Mouse (Mus musculus) stomach, embryonic 16.5 days (tissue): ENCODE data around the gene Arf1. TPM values are rescaled to one million over a fixed set of nuclear protein-coding genes. Genes with fewer than 3 reads are reported as not detected.
A peak's percentile ranks its signal among the peaks of the same experiment; 100 is the strongest.

Source experiments
- ATAC-seq: fragments of 200-750 bp; cut with Nextera tagmentation; 2 replicates; pipeline ENCODE4 v1.8.0; 2017; ENCODE audit warnings: moderate number of reproducible peaks, moderate TSS enrichment; ENCODE audit not compliant: insufficient read depth, low FRiP score
- H3K27ac ChIP-seq: fragments of 300-500 bp; sonication (generic); 2 replicates; pipeline ENCODE4 v1.5.1; 2014; ENCODE audit warnings: low read length
- H3K27me3 ChIP-seq: fragments of 300-500 bp; sonication (generic); 2 replicates; pipeline ENCODE4 v1.6.1; 2014; ENCODE audit warnings: low read length, control low read depth, mixed read lengths; ENCODE audit not compliant: control insufficient read depth, insufficient read depth
- H3K36me3 ChIP-seq: fragments of 300-500 bp; sonication (generic); 2 replicates; pipeline ENCODE4 v1.6.1; 2014; ENCODE audit warnings: low read length; ENCODE audit not compliant: control insufficient read depth, insufficient read depth
- H3K4me1 ChIP-seq: fragments of 300-500 bp; sonication (generic); 2 replicates; pipeline ENCODE4 v1.6.1; 2014; ENCODE audit warnings: low read length, control low read depth, mixed read lengths; ENCODE audit not compliant: control insufficient read depth, insufficient read depth
- H3K4me2 ChIP-seq: fragments of 300-500 bp; sonication (generic); 2 replicates; pipeline ENCODE4 v1.6.1; 2014; ENCODE audit warnings: low read depth, low read length, mixed read lengths
- H3K4me3 ChIP-seq: fragments of 300-500 bp; sonication (generic); replicated peaks from 2 replicates; pipeline ENCODE4 v1.5.1; 2014; ENCODE audit warnings: mild to moderate bottlenecking, low read length
- H3K9ac ChIP-seq: fragments of 300-500 bp; sonication (generic); 2 replicates; pipeline ENCODE4 v1.6.1; 2014; ENCODE audit warnings: low read length
- H3K9me3 ChIP-seq: fragments of 300-500 bp; sonication (generic); replicated peaks from 2 replicates; pipeline ENCODE4 v1.6.1; 2016; ENCODE audit warnings: low read length, control low read depth; ENCODE audit not compliant: control insufficient read depth
- WGBS: fragments of 180-500 bp; shearing (Covaris S2); extraction: QIAGEN DNeasy Blood & Tissue Kit; methylation state at CpG from one replicate; pipeline ENCODE4 v1.1.7; 2014; 5-methylcytosine and 5-hydroxymethylcytosine counted together
- polyA plus RNA-seq: library from polyadenylated mRNA; unstranded; fragments of >200 nt; fragmentation: Nextera tagmentation; extraction: Ambion mirVana; gene quantifications from 2 replicates; pipeline ENCODE4 v1.2.1, GENCODE M21; 2015

The Arf1 gene
- polyA plus RNA-seq, 1 experiment from 2014 or later = 717 TPM

- Histone ChIP-seq H3K4me1 (peaks cover 8% of the 10 kb centered on the region), H3K36me3 (no peaks in the 10 kb centered on the region), H3K27me3 (peaks cover 13% of the 10 kb centered on the region), H3K9ac (no peak overlapping the region), H3K9me3 (no peaks in the 10 kb centered on the region), H3K4me3 (no peak overlapping the region), H3K4me2 (no peak overlapping the region), H3K27ac (peak overlapping the region; percentile 39)
- 56% methylated on average over 10 of the region's 10 CpGs for whole genome bisulfite sequencing
- ATAC-seq = peak; percentile 84
Measured at GRCm38 (mm10) chr11:59260706-59261493, 32.8 kb upstream of the Arf1 start.

GRCm38 (mm10) chr11:59259647-59260046 is 31.6 kb upstream of the Arf1 start:
- Histone ChIP-seq H3K4me3 (no peak overlapping the region), H3K36me3 (no peaks in the 10 kb centered on the region), H3K9me3 (no peaks in the 10 kb centered on the region), H3K27ac (no peak overlapping the region), H3K9ac (no peak overlapping the region), H3K4me1 (peaks cover 8% of the 10 kb centered on the region), H3K4me2 (no peak overlapping the region), H3K27me3 (peaks cover 9% of the 10 kb centered on the region)
- WGBS = 73% methylated on average over 7 of the region's 7 CpGs
- ATAC-seq = no peak

- H3K4me2 ChIP-seq = no peak overlapping the region
- H3K9ac ChIP-seq = no peak overlapping the region
- H3K4me1 ChIP-seq = no peaks in the 10 kb centered on the region
- H3K36me3 ChIP-seq = no peaks in the 10 kb centered on the region
- no peak for ATAC-seq
- no peak overlapping the region for H3K27ac ChIP-seq
- peaks cover 5% of the 10 kb centered on the region; the same call in 1 of the 2 replicates for H3K27me3 ChIP-seq
- no peak overlapping the region for H3K4me3 ChIP-seq
- H3K9me3 ChIP-seq = no peaks in the 10 kb centered on the region
- 48% methylated on average over 10 of the region's 10 CpGs for WGBS
Measured at GRCm38 (mm10) chr11:59248101-59248500, 20.0 kb upstream of the Arf1 start.

- no peaks in the 10 kb centered on the region for H3K36me3 ChIP-seq
- H3K27me3 ChIP-seq = peaks cover 5% of the 10 kb centered on the region; the same call in 1 of the 2 replicates
- ATAC-seq = no peak
Measured at GRCm38 (mm10) chr11:59243856-59244255, 15.8 kb upstream of the Arf1 start.

GRCm38 (mm10) chr11:59241841-59242240 is 13.8 kb upstream of the Arf1 start:
- 18% methylated on average over 3 of the region's 3 CpGs for WGBS
- H3K4me3 ChIP-seq = no peak overlapping the region
- ATAC-seq = no peak
- no peaks in the 10 kb centered on the region for H3K36me3 ChIP-seq
- H3K9me3 ChIP-seq = no peaks in the 10 kb centered on the region
- no peak overlapping the region for H3K9ac ChIP-seq
- no peak overlapping the region for H3K4me2 ChIP-seq
- no peak overlapping the region for H3K27ac ChIP-seq
- H3K27me3 ChIP-seq = no peaks in the 10 kb centered on the region; the same call in 1 of the 2 replicates
- no peaks in the 10 kb centered on the region for H3K4me1 ChIP-seq

More at GRCm38 (mm10) chr11:59243856-59244255, 15.8 kb upstream of the Arf1 start:
- no peak overlapping the region for H3K27ac ChIP-seq
- no peaks in the 10 kb centered on the region for H3K9me3 ChIP-seq
- H3K9ac ChIP-seq = no peak overlapping the region
- H3K4me1 ChIP-seq = no peaks in the 10 kb centered on the region
- H3K4me2 ChIP-seq = no peak overlapping the region
- H3K4me3 ChIP-seq = no peak overlapping the region
- WGBS = 19% methylated on average over 6 of the region's 6 CpGs

- Histone ChIP-seq H3K27me3 (no peaks in the 10 kb centered on the region; the same call in 1 of the 2 replicates), H3K36me3 (no peaks in the 10 kb centered on the region), H3K4me1 (no peaks in the 10 kb centered on the region), H3K9me3 (no peaks in the 10 kb centered on the region), H3K27ac (no peak overlapping the region), H3K4me2 (no peak overlapping the region), H3K4me3 (no peak overlapping the region), H3K9ac (no peak overlapping the region)
- no peak for ATAC-seq
- 74% methylated on average over 4 of the region's 4 CpGs for WGBS
Measured at GRCm38 (mm10) chr11:59239796-59240195, 11.7 kb upstream of the Arf1 start.

- H3K27me3 ChIP-seq = no peaks in the 10 kb centered on the region; the same call in 1 of the 2 replicates
- no peak overlapping the region for H3K9ac ChIP-seq
- no peak for ATAC-seq
- H3K4me3 ChIP-seq = no peak overlapping the region
- no peaks in the 10 kb centered on the region for H3K4me1 ChIP-seq
- 58% methylated on average over 4 of the region's 4 CpGs for WGBS
- H3K9me3 ChIP-seq = no peaks in the 10 kb centered on the region
- no peak overlapping the region for H3K4me2 ChIP-seq
- no peak overlapping the region for H3K27ac ChIP-seq
- H3K36me3 ChIP-seq = no peaks in the 10 kb centered on the region
Measured at GRCm38 (mm10) chr11:59239428-59239785, 11.3 kb upstream of the Arf1 start.

- WGBS = 4% methylated on average over 14 of the region's 15 CpGs
- peak; percentile 52; the same call in 1 of the 2 replicates for ATAC-seq
Measured at GRCm38 (mm10) chr11:59238525-59239427, 10.7 kb upstream of the Arf1 start.

GRCm38 (mm10) chr11:59232797-59233196 is 4.7 kb upstream of the Arf1 start:
- H3K4me1 ChIP-seq = no peaks in the 10 kb centered on the region
- H3K9me3 ChIP-seq = no peaks in the 10 kb centered on the region
- 71% methylated on average over 2 of the region's 2 CpGs for WGBS
- no peak overlapping the region for H3K4me2 ChIP-seq
- no peaks in the 10 kb centered on the region for H3K36me3 ChIP-seq
- no peaks in the 10 kb centered on the region for H3K27me3 ChIP-seq
- no peak for ATAC-seq
- H3K9ac ChIP-seq = no peak overlapping the region
- no peak overlapping the region for H3K4me3 ChIP-seq
- no peak overlapping the region for H3K27ac ChIP-seq

More at GRCm38 (mm10) chr11:59238525-59239427, 10.7 kb upstream of the Arf1 start:
- no peak overlapping the region for H3K4me2 ChIP-seq
- H3K27ac ChIP-seq = no peak overlapping the region
- H3K4me3 ChIP-seq = no peak overlapping the region
- no peaks in the 10 kb centered on the region; the same call in 1 of the 2 replicates for H3K27me3 ChIP-seq
- no peak overlapping the region for H3K9ac ChIP-seq
- H3K4me1 ChIP-seq = no peaks in the 10 kb centered on the region
- H3K9me3 ChIP-seq = no peaks in the 10 kb centered on the region
- no peaks in the 10 kb centered on the region for H3K36me3 ChIP-seq
